Mouse (Mus musculus): ENCODE data around the gene Ryr3. TPM values are rescaled to one million over a fixed set of nuclear protein-coding genes. Genes with fewer than 3 reads are reported as not detected.

Gene Ryr3
- total RNA-seq, 2 experiments from 2014 or later, result 0.69 to 2.1 TPM

DNA sequence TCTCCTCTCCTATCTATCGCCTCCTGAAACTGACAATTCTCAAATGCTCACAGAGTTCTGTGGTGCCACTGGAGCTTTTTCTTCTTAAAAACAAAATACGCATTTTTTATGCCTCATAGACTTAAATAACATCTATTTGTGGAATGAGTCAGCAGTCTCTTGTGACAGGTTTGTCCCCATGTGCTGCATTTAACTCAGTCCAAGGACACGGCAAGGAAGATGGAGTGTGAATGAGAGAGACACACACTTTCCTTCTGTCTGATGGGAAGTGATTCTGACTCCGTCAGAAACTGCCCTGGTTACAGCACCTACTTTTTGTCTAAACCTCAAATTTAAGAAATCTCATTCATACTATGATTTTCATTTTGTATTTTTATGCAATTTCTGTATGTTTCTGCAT, 306.3 kb downstream of the Ryr3 start:
- no peak for DNase-seq

DNA sequence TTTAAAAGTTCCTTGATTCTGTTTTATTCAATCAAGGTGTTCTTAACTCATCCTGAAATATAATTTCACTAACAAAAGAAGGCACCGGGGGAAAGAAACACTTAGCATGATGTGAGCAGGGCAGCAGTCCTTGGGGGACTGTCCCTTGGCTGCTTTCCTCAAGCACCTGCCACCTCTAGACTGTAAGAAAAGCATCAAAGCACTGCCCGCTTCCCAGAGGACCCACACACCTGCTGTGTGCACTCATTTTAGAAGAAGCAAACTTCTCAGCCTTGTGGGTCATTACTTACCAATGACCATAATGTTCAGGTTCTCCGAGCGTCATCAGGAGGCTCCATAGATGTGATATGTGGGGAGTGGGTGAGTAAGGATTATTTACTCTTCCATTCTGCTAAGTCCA, 307.8 kb downstream of the Ryr3 start:
- DNase-seq, result no peak

- no peak for DNase-seq
Measured at GRCm38 (mm10) chr2:112900747-112901146, 316.1 kb downstream of the Ryr3 start.

GRCm38 (mm10) chr2:112884456-112885114, 332.3 kb downstream of the Ryr3 start:
- DNase-seq, result no peak

GRCm38 (mm10) chr2:112881805-112882204, 335.1 kb downstream of the Ryr3 start:
- no peak for DNase-seq

DNA sequence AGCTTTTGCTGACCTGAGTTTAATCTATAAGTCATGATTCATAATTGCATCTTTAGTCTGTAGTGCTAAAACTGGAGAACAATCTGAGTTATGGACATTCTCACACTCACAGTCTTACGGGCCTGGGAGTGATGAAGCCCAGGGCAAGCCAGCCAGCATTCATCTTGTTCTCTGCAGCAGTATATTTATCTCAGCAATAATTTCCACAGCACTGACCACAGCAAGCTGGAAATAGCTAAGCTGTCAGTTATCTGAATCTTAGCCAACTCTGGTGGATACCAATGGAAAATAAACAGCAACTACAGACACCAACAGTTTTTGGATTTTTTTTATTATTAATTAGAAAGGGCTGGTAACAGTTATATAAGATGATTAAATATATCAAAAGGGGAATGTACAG, 335.5 kb downstream of the Ryr3 start:
- DNase-seq, result no peak

- DNase-seq, result no peak
Measured at GRCm38 (mm10) chr2:112877404-112877803, 339.5 kb downstream of the Ryr3 start.

GRCm38 (mm10) chr2:112866043-112866551, 350.8 kb downstream of the Ryr3 start:
- DNase-seq, result no peak

- no peak for DNase-seq
Measured at GRCm38 (mm10) chr2:112861792-112862191, 355.1 kb downstream of the Ryr3 start.

DNA sequence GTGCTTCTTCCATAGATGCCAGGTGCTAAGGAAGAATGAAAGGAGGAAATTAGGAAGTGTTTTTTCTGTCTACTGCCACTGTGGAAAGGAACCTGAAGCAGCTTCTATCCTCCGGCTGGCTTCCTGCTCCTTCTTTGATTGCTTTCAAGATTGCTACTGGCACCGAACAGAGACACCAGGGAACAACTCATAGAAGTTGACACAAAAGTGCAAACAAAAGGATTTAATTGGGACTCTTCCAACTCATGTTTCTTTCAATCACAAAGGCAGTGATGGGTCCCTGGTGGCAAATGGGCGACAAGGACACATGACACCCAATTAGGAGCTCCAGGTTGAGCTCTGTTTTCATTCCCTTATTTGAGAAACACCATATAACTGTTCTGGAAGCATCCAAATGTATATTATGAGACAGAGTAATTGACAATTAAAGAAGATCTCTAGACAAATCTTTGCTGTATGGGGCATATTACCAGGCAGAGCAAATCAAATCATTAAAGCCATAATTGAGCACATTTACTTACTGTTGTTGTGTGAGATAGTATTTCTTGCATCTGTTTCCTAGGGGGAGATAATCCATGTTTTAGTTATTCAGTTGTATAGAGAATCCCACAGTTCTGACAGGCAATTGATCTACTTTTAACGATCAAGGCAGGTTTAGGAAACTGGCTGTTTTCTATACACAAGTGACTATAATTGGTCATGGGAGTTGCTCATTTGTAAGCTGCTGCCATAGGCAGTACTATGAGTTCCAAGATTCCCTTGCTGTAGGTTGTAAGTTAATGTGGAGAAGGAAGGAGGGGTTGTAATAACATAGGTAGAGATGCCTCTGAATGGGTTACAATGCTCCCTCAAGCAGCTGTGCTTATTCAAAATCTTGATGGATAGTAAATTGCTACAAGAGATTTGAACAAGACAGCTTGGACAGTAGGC, 371.0 kb downstream of the Ryr3 start:
- DNase-seq, result no peak

- DNase-seq, result no peak
Measured at GRCm38 (mm10) chr2:112842877-112843276, 374.0 kb downstream of the Ryr3 start.

DNA sequence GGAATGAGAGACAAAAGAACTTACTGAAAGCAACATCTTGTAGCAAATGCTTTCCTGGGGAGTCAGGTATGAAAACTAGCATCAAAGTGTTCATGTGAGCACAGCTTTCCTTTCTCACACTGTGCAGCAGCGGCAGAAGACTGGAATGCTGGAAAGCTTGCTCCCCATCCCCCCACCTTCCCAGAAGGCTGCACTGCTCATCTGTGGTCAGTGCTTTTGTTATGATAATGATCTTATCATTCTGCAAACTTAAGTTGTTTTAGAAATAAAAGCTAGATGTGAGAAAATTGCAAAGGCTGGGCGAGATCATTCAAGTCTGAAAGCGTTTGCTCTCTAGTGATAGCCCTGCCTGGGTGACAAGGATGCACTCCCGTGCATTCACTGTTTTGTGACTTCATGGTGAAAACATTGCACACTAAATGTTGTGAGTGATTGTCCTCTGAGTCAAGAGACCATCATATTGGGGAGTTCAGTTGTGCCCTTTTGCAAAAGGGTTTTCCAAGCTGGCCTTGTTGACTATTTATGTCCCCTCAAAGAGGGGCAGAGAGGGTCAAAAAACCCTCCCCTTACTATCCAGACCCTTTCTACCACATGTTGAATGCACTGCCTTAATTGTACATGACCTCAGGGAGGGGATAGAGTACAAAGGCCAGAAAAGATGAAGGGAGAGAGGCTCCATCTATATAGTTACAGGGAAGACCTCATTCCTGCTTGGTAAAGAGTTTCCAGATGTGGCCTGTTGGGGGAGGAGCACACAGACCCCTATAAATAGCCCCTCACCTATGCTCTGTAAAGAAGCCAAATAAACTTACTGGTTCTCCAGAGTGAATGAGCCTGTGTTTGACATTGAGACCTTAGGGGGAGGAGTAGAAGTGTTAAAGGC, 385.2 kb downstream of the Ryr3 start:
- DNase-seq, result no peak

- DNase-seq, result no peak
Measured at GRCm38 (mm10) chr2:112826571-112826970, 390.3 kb downstream of the Ryr3 start.

- DNase-seq, result no peak
Measured at GRCm38 (mm10) chr2:112822721-112823120, 394.2 kb downstream of the Ryr3 start.

DNA sequence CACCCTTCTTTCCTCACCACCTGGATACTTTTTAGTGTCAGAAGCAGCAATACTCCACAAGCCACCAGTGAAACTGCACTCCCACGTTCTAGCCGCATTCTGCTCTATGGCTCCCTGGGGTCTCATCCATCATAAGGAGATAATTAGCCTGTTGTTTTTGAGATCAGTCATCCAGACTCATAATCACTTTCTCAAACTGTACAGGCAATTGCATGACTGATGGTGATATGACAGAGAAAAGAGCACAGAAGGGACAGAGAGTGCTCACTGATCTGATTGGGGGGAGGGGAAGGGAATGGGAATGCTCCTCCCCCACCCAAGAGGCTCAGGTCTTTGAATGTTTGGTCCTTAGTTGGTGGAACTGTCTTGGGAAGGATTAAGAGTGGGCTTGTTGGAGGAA, 397.8 kb downstream of the Ryr3 start:
- DNase-seq, result no peak

GRCm38 (mm10) chr2:112816976-112817375, 399.9 kb downstream of the Ryr3 start:
- no peak for DNase-seq

DNA sequence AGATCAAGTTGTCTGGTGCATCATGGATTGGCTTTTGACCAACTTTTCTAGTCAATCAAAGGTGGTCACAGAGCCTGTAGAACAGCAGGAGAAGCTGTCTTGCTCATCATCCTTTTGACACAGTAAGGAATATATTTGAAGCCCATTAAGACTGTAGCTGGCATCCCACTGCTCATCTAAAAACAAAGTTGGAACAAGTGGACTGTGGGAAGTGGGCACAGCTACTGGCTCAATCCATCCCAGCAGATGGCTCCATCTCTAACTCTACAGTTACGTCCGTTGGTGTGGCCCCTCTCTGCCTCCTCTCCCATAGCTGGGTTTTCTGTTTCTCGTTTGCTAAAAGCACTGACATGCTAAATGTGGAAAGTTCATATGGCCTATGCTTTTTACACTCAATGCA, 400.9 kb downstream of the Ryr3 start:
- DNase-seq, result no peak

DNA sequence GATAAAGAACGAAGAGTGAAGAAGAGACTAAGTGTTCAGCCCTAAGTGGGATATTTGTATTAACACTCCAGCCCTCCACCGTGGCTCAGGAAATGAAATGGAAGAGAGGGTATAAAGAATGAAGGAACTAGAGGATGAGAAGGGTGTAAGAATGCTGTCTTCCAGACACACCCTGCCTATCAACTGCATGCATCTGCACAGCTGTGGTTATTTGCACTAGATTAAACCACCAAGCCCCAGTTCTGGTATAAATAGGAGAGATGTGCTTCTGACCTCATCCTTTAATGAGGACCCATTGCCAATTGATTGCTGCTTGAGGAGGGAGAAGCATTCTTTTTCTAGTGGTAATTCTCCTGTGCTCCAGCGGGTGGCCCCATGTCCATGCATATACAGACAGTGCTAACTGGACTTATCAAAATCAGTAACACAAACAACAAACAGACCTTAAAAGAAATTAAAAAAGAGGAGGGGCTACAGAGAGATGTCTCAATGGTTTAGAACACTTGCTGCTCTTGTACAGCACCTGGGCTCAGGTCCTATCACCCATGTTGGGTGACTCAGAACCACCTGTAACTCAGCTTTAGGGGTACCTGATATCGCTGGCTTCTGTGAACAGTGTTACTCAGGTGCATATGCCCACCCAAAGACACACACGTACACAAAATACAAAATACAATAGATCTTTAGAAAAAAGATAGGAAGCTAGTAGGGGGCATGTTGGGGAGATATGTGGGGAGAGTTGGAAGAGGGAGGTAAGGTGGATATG, 404.1 kb downstream of the Ryr3 start:
- no peak for DNase-seq

DNA sequence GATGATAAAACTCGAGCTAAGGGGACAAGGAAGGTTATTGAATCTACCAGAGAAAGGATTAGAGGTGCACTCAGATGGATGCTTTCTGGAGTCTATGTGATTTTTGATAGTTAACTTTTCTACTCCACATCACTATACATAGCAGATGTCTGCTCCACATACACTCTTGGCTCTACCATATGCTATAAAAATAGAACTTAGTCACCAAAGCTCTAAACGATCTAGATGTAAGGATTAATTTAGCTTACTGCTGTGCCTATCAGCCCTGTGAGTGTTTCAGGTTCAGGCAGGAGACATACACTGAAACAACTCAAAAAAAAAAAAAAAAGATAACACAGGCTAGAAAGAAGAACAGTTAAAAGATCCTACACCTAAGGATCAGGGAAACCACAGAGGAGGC, 410.9 kb downstream of the Ryr3 start:
- DNase-seq, result no peak

GRCm38 (mm10) chr2:112799995-112800353, 416.9 kb downstream of the Ryr3 start:
- peak; percentile 23 to 69 for DNase-seq

DNA sequence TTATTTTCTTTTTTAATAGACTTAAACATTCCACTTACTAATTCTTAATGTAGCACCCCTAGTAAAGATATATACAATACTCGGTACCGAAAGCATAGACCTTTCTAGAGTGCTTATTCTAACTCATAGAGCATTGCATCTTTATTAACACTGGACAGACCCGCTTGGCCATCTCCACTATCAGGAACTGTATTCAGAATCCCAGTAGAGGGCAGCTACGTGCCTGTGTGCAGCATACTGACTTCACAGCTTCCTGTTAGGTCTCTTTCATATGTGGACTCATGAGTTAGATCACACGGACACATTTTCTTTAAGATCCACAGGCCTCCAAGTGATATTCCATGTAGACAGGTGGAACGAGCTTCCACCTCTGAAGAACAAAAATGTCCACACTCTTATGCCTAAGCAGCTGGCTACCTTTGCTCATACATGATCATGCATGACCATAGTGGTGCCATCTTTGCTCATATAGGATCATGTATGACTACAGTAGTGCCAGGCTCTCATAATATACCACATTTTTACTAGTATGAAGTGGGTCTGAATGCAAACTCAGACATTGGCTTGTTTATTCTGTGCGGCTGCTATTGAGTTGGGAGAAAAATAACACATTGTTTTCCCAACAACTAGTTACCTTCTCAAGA, 417.4 kb downstream of the Ryr3 start:
- DNase-seq, result no peak
